Mouse (Mus musculus) lung, adult 2 months (tissue): Measurements from ENCODE around the gene Gm10837. TPM values are rescaled to one million over a fixed set of nuclear protein-coding genes. Genes with fewer than 3 reads are reported as not detected.

Experiments
- DNase-seq: peaks from one replicate; pipeline ENCODE4 v3.0.0; 2022
- H3K4me1 ChIP-seq: fragments of 200-500 bp; 2 replicates; pipeline ENCODE4 v1.6.1; 2011; ENCODE audit warnings: low read length; ENCODE audit not compliant: control insufficient read depth, insufficient read depth
- H3K4me3 ChIP-seq: fragments of 200-500 bp; replicated peaks from 2 replicates; pipeline ENCODE3; 2011; ENCODE audit warnings: low read depth, mild to moderate bottlenecking, control low read depth, low read length; ENCODE audit errors: extremely low read depth
- CTCF ChIP-seq: fragments of 200-500 bp; IDR thresholded peaks from 2 replicates; pipeline ENCODE4 v1.5.1; 2011; ENCODE audit warnings: mild to moderate bottlenecking, low read length, control low read depth; ENCODE audit not compliant: insufficient read depth
- POLR2A ChIP-seq: fragments of 200-500 bp; IDR thresholded peaks from 2 replicates; pipeline ENCODE4 v1.6.1; 2011; ENCODE audit warnings: low read depth, mild to moderate bottlenecking, control low read depth, low read length, borderline replicate concordance; ENCODE audit errors: extremely low read depth
- WGBS: fragments of 180-500 bp; shearing (Covaris S2); methylation state at CpG from one replicate; pipeline ENCODE4 v1.1.7; 2018; 5-methylcytosine and 5-hydroxymethylcytosine counted together
- polyA plus RNA-seq: library from polyadenylated mRNA; depleted of rRNA; stranded (reverse); fragments of >200 nt; gene quantifications from 2 replicates; pipeline ENCODE4 v1.2.3, GENCODE M21; 2012

Gm10837 gene
- polyA plus RNA-seq, 1 experiment, result not detected

GRCm38 (mm10) chr14:122464351-122464762 is 26.0 kb upstream of the Gm10837 start:
- H3K4me1 ChIP-seq, result peaks cover 5% of the 10 kb centered on the region; the same call in 1 of the 2 replicates
- H3K4me3 ChIP-seq, result no peak overlapping the region
- TF ChIP-seq POLR2A, result no peak
- TF ChIP-seq CTCF, result no peak
- under 1% methylated on average over 62 of the region's 62 CpGs for WGBS
- DNase-seq, result no peak

- no peak for TF ChIP-seq POLR2A
- no peak for TF ChIP-seq CTCF
Observed at GRCm38 (mm10) chr14:122464763-122465741, 25.3 kb upstream of the Gm10837 start, which contains the start of gene Zic5. TSS of gene Zic5 (minus strand) at chr14:122465677.

GRCm38 (mm10) chr14:122465931-122466490 is 24.4 kb upstream of the Gm10837 start:
- TF ChIP-seq POLR2A, result no peak
- TF ChIP-seq CTCF, result no peak
- Histone ChIP-seq H3K4me3 (no peak overlapping the region), H3K4me1 (peaks cover 5% of the 10 kb centered on the region; the same call in 1 of the 2 replicates)
- WGBS, result 27% methylated on average over 13 of the region's 13 CpGs
- DNase-seq, result no peak

More at GRCm38 (mm10) chr14:122464763-122465741, 25.3 kb upstream of the Gm10837 start, which contains the start of gene Zic5:
- WGBS, result 3% methylated on average over 60 of the region's 62 CpGs
- H3K4me3 ChIP-seq, result no peak within 1 kb of the TSS
- H3K4me1 ChIP-seq, result peaks cover 5% of the 10 kb centered on the region; the same call in 1 of the 2 replicates
- no peak for DNase-seq

- DNase-seq, result no peak
- Histone ChIP-seq H3K4me3 (no peak overlapping the region), H3K4me1 (peaks cover 5% of the 10 kb centered on the region; the same call in 1 of the 2 replicates)
- TF ChIP-seq POLR2A (no peak), CTCF (no peak)
- WGBS, result 62% methylated on average over 7 of the region's 7 CpGs
Observed at GRCm38 (mm10) chr14:122466756-122467362, 23.5 kb upstream of the Gm10837 start.

GRCm38 (mm10) chr14:122467926-122468841 is 22.2 kb upstream of the Gm10837 start:
- Histone ChIP-seq H3K4me1 (peaks cover 5% of the 10 kb centered on the region; the same call in 1 of the 2 replicates), H3K4me3 (no peak overlapping the region)
- no peak for TF ChIP-seq CTCF
- TF ChIP-seq POLR2A, result no peak
- no peak for DNase-seq
- 12% methylated on average over 23 of the region's 23 CpGs for WGBS

- no peak for DNase-seq
- TF ChIP-seq CTCF (no peak), POLR2A (no peak)
- Histone ChIP-seq H3K4me3 (no peak overlapping the region), H3K4me1 (peaks cover 2% of the 10 kb centered on the region; the same call in 1 of the 2 replicates)
- WGBS, result 7% methylated on average over 28 of the region's 28 CpGs
Observed at GRCm38 (mm10) chr14:122468971-122469755, 21.2 kb upstream of the Gm10837 start.

- TF ChIP-seq CTCF, result no peak
- DNase-seq, result no peak
- Histone ChIP-seq H3K4me1 (peaks cover 4% of the 10 kb centered on the region; the same call in 1 of the 2 replicates), H3K4me3 (no peak overlapping the region)
- 10% methylated on average over 31 of the region's 31 CpGs for WGBS
Observed at GRCm38 (mm10) chr14:122471449-122472085, 18.8 kb upstream of the Gm10837 start.

GRCm38 (mm10) chr14:122472161-122472560 is 18.2 kb upstream of the Gm10837 start:
- H3K4me3 ChIP-seq, result no peak overlapping the region
- 1% methylated on average over 13 of the region's 13 CpGs for WGBS
- DNase-seq, result no peak
- peaks cover 4% of the 10 kb centered on the region; the same call in 1 of the 2 replicates for H3K4me1 ChIP-seq
- no peak for TF ChIP-seq POLR2A
- no peak for TF ChIP-seq CTCF
